Mouse (Mus musculus): ENCODE measurements around the gene D630045J12Rik.

The D630045J12Rik gene

GRCm38 (mm10) chr6:38195306-38195705, 58.5 kb downstream of the D630045J12Rik start:
- DNase-seq (ENCODE audit: extremely low read depth, low read depth), result no peak

GRCm38 (mm10) chr6:38194046-38194445, 59.8 kb downstream of the D630045J12Rik start:
- no peak for DNase-seq (ENCODE audit: extremely low read depth, low read depth)

GRCm38 (mm10) chr6:38192952-38193351, 60.9 kb downstream of the D630045J12Rik start:
- DNase-seq (ENCODE audit: extremely low read depth, low read depth), result no peak

- DNase-seq (ENCODE audit: extremely low read depth, low read depth), result no peak
Measured at GRCm38 (mm10) chr6:38186312-38186950, 67.4 kb downstream of the D630045J12Rik start.

GRCm38 (mm10) chr6:38184791-38185190, 69.0 kb downstream of the D630045J12Rik start:
- no peak for DNase-seq (ENCODE audit: extremely low read depth, low read depth)

GRCm38 (mm10) chr6:38181756-38182318, 72.0 kb downstream of the D630045J12Rik start:
- DNase-seq (ENCODE audit: extremely low read depth, low read depth), result no peak

- DNase-seq (ENCODE audit: extremely low read depth, low read depth), result no peak
Measured at GRCm38 (mm10) chr6:38180669-38181068, 73.1 kb downstream of the D630045J12Rik start.

- DNase-seq (ENCODE audit: extremely low read depth, low read depth), result no peak
Measured at GRCm38 (mm10) chr6:38165385-38165784, 88.4 kb downstream of the D630045J12Rik start.

GRCm38 (mm10) chr6:38164705-38165104, 89.1 kb downstream of the D630045J12Rik start:
- DNase-seq (ENCODE audit: extremely low read depth, low read depth), result no peak

- DNase-seq (ENCODE audit: extremely low read depth, low read depth), result no peak
Measured at GRCm38 (mm10) chr6:38162825-38163504, 90.8 kb downstream of the D630045J12Rik start.

- DNase-seq (ENCODE audit: extremely low read depth, low read depth), result peak; percentile 14
Measured at GRCm38 (mm10) chr6:38160556-38160955, 93.3 kb downstream of the D630045J12Rik start.

- DNase-seq (ENCODE audit: extremely low read depth, low read depth), result peak; percentile 68
Measured at GRCm38 (mm10) chr6:38160102-38160501, 93.7 kb downstream of the D630045J12Rik start.

GRCm38 (mm10) chr6:38159576-38159975, 94.2 kb downstream of the D630045J12Rik start:
- no peak for DNase-seq (ENCODE audit: extremely low read depth, low read depth)

GRCm38 (mm10) chr6:38157925-38158324, 95.9 kb downstream of the D630045J12Rik start:
- no peak for DNase-seq (ENCODE audit: extremely low read depth, low read depth)

GRCm38 (mm10) chr6:38156204-38156603, 97.6 kb downstream of the D630045J12Rik start:
- DNase-seq (ENCODE audit: extremely low read depth, low read depth), result no peak

GRCm38 (mm10) chr6:38152305-38152704, 101.5 kb downstream of the D630045J12Rik start:
- no peak for DNase-seq (ENCODE audit: extremely low read depth, low read depth)

- no peak for DNase-seq (ENCODE audit: extremely low read depth, low read depth)
Measured at GRCm38 (mm10) chr6:38149483-38149882, 104.3 kb downstream of the D630045J12Rik start.

GRCm38 (mm10) chr6:38148626-38149025, 105.2 kb downstream of the D630045J12Rik start:
- no peak for DNase-seq (ENCODE audit: extremely low read depth, low read depth)

- no peak for DNase-seq (ENCODE audit: extremely low read depth, low read depth)
Measured at GRCm38 (mm10) chr6:38147301-38147700, 106.5 kb downstream of the D630045J12Rik start.

GRCm38 (mm10) chr6:38145463-38146065, 108.2 kb downstream of the D630045J12Rik start:
- no peak for DNase-seq (ENCODE audit: extremely low read depth, low read depth)

GRCm38 (mm10) chr6:38144161-38144998, 109.4 kb downstream of the D630045J12Rik start:
- no peak for DNase-seq (ENCODE audit: extremely low read depth, low read depth)

All from MEL-GATA-1-ER (cell line).